Mouse (Mus musculus): ENCODE data around the gene Zfp36l1.

The Zfp36l1 gene

GRCm38 (mm10) chr12:80112852-80113551, at the start of gene Zfp36l1:
Gene Zfp36l1, minus strand, starts transcription at chr12:80113013.
- DNase-seq: peak; percentile 94 to 96

GRCm38 (mm10) chr12:80162448-80162847, 49.6 kb upstream of the Zfp36l1 start:
- DNase-seq: no peak

- no peak for DNase-seq
Measured at GRCm38 (mm10) chr12:80157675-80158074, 44.9 kb upstream of the Zfp36l1 start.

GRCm38 (mm10) chr12:80153687-80154326, 41.0 kb upstream of the Zfp36l1 start:
- DNase-seq: peak; percentile 66 to 77

- DNase-seq: no peak
Measured at GRCm38 (mm10) chr12:80153078-80153477, 40.3 kb upstream of the Zfp36l1 start.

GRCm38 (mm10) chr12:80151821-80152220, 39.0 kb upstream of the Zfp36l1 start:
- DNase-seq: peak in 1 of 2 experiments; percentile 27

GRCm38 (mm10) chr12:80150624-80151023, 37.8 kb upstream of the Zfp36l1 start:
- DNase-seq: peak; percentile 60 to 76

GRCm38 (mm10) chr12:80147563-80148214, 34.9 kb upstream of the Zfp36l1 start:
- DNase-seq: no peak

GRCm38 (mm10) chr12:80146227-80147223, 33.7 kb upstream of the Zfp36l1 start:
- peak; percentile 87 to 89 for DNase-seq

- DNase-seq: no peak
Measured at GRCm38 (mm10) chr12:80145365-80145764, 32.6 kb upstream of the Zfp36l1 start.

- no peak for DNase-seq
Measured at GRCm38 (mm10) chr12:80144846-80145245, 32.0 kb upstream of the Zfp36l1 start.

GRCm38 (mm10) chr12:80141470-80141869, 28.7 kb upstream of the Zfp36l1 start:
- peak; percentile 62 to 78 for DNase-seq

GRCm38 (mm10) chr12:80141011-80141410, 28.2 kb upstream of the Zfp36l1 start:
- DNase-seq: no peak

- no peak for DNase-seq
Measured at GRCm38 (mm10) chr12:80137744-80138143, 24.9 kb upstream of the Zfp36l1 start.

- no peak for DNase-seq
Measured at GRCm38 (mm10) chr12:80137246-80137645, 24.4 kb upstream of the Zfp36l1 start.

GRCm38 (mm10) chr12:80136264-80136930, 23.6 kb upstream of the Zfp36l1 start:
- no peak for DNase-seq

- peak in 1 of 2 experiments; percentile 50 for DNase-seq
Measured at GRCm38 (mm10) chr12:80135173-80135572, 22.4 kb upstream of the Zfp36l1 start.

- no peak for DNase-seq
Measured at GRCm38 (mm10) chr12:80133011-80133545, 20.3 kb upstream of the Zfp36l1 start.

- DNase-seq: peak; percentile 92 to 96
Measured at GRCm38 (mm10) chr12:80132250-80133003, 19.6 kb upstream of the Zfp36l1 start.

- peak in 1 of 2 experiments; percentile 57 for DNase-seq
Measured at GRCm38 (mm10) chr12:80131359-80132249, 18.8 kb upstream of the Zfp36l1 start.

Measured in kidney, postnatal 25 days (tissue).